Mouse (Mus musculus): ENCODE results near the gene Diaph3. TPM values are rescaled to one million over a fixed set of nuclear protein-coding genes. Genes with fewer than 3 reads are reported as not detected.

Diaph3 gene
- total and polyA plus RNA-seq, 3 experiments, result 16.2 to 36.9 (median 17.5) TPM

DNA sequence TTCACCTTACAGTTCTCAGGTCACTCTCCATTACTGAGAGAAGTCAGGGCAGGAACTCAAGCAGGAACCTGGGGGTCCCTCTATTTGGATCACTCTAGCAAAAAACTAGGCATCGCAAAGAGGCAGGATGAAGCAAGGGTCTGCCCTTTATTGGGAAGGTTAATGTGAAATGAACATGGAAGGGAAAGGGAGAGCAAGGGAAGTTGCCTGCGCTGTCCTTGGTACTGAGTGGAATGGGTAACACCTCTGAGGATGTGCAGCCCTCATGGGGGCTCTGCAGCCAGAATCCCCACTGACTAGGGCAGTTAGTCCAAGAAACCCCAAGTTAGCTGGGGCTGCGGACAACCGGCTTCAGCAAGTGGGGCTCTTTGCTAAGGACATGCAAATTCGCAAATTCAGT is 507.2 kb downstream of the Diaph3 start:
- Histone ChIP-seq H3K4me2 (ENCODE audit: insufficient read depth, low read depth, poor library complexity, severe bottlenecking) (no peak overlapping the region), H3K9me3 (replicated peaks; ENCODE audit: low read length) (no peaks in the 10 kb centered on the region), H3K4me3 (replicated peaks in 1 of 3; ENCODE audit: low read depth in 2 of 3, low read length in 2 of 3, poor library complexity in 1 of 3) (no peak overlapping the region), H3K27ac (ENCODE audit: insufficient read depth, low read depth) (no peak overlapping the region), H3K4me1 (ENCODE audit: control insufficient read depth in 1 of 2, insufficient read depth in 2 of 2) (no peaks in the 10 kb centered on the region), H3K79me2 (replicated peaks; ENCODE audit: control insufficient read depth, extremely low read depth, insufficient read depth, poor library complexity, severe bottlenecking) (no peaks in the 10 kb centered on the region), H3K9ac (ENCODE audit: insufficient read depth, low read depth) (no peak overlapping the region), H3K36me3 (replicated peaks in 1 of 2; ENCODE audit: control insufficient read depth in 1 of 2, insufficient read depth in 1 of 2, low read length in 1 of 2) (no peaks in the 10 kb centered on the region), H3K27me3 (replicated peaks) (no peaks in the 10 kb centered on the region)
- TF ChIP-seq CHD2 (IDR thresholded peaks at IDR 0.05; ENCODE audit: low read length) (no peak), NELFE (IDR thresholded peaks at IDR 0.05; ENCODE audit: low read depth, low read length) (no peak), NRF1 (IDR thresholded peaks at IDR 0.05; ENCODE audit: low read depth, low read length) (no peak), POLR2AphosphoS2 (IDR thresholded peaks at IDR 0.05; ENCODE audit: low read depth, low read length) (no peak), MAX (IDR thresholded peaks at IDR 0.05; ENCODE audit: low read length) (no peak), ETS1 (conservative IDR thresholded peaks at IDR 0.05; ENCODE audit: low read depth, low read length) (no peak), MXI1 (IDR thresholded peaks at IDR 0.05; ENCODE audit: low read depth, low read length) (no peak), KAT2A (IDR thresholded peaks at IDR 0.05; ENCODE audit: insufficient replicate concordance, low read length) (no peak), USF2 (conservative IDR thresholded peaks at IDR 0.05; ENCODE audit: low read depth, low read length) (no peak), BHLHE40 (IDR thresholded peaks at IDR 0.05; ENCODE audit: low read depth, low read length) (no peak), MAFK (IDR thresholded peaks at IDR 0.05; ENCODE audit: insufficient replicate concordance, low read length) (no peak), SIN3A (IDR thresholded peaks at IDR 0.05; ENCODE audit: low read length) (no peak), ZNF384 (IDR thresholded peaks at IDR 0.05; ENCODE audit: low read depth, low read length) (no peak), HCFC1 (IDR thresholded peaks at IDR 0.05; ENCODE audit: low read depth, low read length) (no peak), MAZ (IDR thresholded peaks at IDR 0.05; ENCODE audit: low read depth, low read length) (no peak), TCF12 (IDR thresholded peaks at IDR 0.05; ENCODE audit: low read depth, low read length) (no peak), TBP (conservative IDR thresholded peaks at IDR 0.05; ENCODE audit: low read depth, low read length) (no peak)
- in situ Hi-C loops (cut with MboI; ENCODE audit: low pct_ligation_motif_present, low pct_unique_long_range_greater_than_20kb, low sequenced_read_pairs) (no loop called here), dilution Hi-C loops (cut with MboI; ENCODE audit: extremely low pct_ligation_motif_present, extremely low pct_unique_long_range_greater_than_20kb, low sequenced_read_pairs) (no loop called here)
- no peak for DNase-seq (ENCODE audit: extremely low read depth)

DNA sequence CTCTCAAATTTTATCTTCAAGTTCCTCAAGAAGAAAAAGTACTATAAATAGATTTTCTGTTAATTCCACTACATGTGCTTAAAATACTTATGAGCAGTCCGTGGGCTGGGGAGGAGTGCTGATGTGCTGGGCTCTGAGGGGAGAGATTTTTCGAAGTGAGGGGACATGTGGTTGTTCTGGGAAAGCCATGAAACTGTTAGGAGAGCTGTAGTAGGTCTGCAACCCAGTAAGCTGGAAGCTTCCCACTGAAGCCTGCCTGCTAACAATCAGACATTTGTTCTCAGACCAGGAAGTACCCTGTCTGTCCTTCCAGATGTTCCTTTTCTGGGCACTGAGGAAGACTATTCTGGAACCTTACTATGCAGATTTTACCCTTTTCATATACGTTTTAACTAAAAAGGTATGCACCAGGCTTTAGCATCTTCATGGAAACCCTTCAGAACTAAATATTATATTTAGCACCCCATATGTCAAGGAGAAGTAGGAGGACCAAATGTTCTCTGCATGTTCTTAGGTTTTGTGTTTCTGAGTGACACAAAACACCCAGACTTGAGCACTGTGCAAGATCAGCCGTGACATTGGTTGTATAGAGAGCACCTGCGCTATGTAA is 516.1 kb downstream of the Diaph3 start:
- no peaks in the 10 kb centered on the region for H3K4me1 ChIP-seq (ENCODE audit: control insufficient read depth in 1 of 2, insufficient read depth in 2 of 2)
- no peak overlapping the region for H3K4me2 ChIP-seq (ENCODE audit: insufficient read depth, low read depth, poor library complexity, severe bottlenecking)
- H3K79me2 ChIP-seq (replicated peaks; ENCODE audit: control insufficient read depth, extremely low read depth, insufficient read depth, poor library complexity, severe bottlenecking), result no peaks in the 10 kb centered on the region
- no peaks in the 10 kb centered on the region for H3K36me3 ChIP-seq (replicated peaks in 1 of 2; ENCODE audit: control insufficient read depth in 1 of 2, insufficient read depth in 1 of 2, low read length in 1 of 2)
- H3K27ac ChIP-seq (ENCODE audit: insufficient read depth, low read depth), result no peak overlapping the region
- TF ChIP-seq CTCF (conservative IDR thresholded peaks at IDR 0.05 in 1 of 2, IDR thresholded peaks at IDR 0.05 in 1 of 2; ENCODE audit: low read depth in 2 of 2, low read length in 2 of 2) (no peak), JUND (conservative IDR thresholded peaks at IDR 0.05; ENCODE audit: low read depth, low read length) (no peak), MYC (IDR thresholded peaks at IDR 0.05; ENCODE audit: low read depth, low read length) (no peak), HCFC1 (IDR thresholded peaks at IDR 0.05; ENCODE audit: low read depth, low read length) (no peak), GABPA (IDR thresholded peaks at IDR 0.05; ENCODE audit: insufficient replicate concordance, low read depth, low read length) (no peak), E2F4 (IDR thresholded peaks at IDR 0.05; ENCODE audit: insufficient replicate concordance, low read depth, low read length) (no peak), MXI1 (IDR thresholded peaks at IDR 0.05; ENCODE audit: low read depth, low read length) (no peak), MAX (IDR thresholded peaks at IDR 0.05; ENCODE audit: low read length) (no peak), NELFE (IDR thresholded peaks at IDR 0.05; ENCODE audit: low read depth, low read length) (no peak), IRF4 (IDR thresholded peaks at IDR 0.05; ENCODE audit: low read depth, low read length) (no peak), POLR2AphosphoS2 (IDR thresholded peaks at IDR 0.05; ENCODE audit: low read depth, low read length) (no peak), KAT2A (IDR thresholded peaks at IDR 0.05; ENCODE audit: insufficient replicate concordance, low read length) (no peak), ZKSCAN1 (IDR thresholded peaks at IDR 0.05; ENCODE audit: borderline replicate concordance, low read depth, low read length) (no peak), RCOR1 (conservative IDR thresholded peaks at IDR 0.05; ENCODE audit: low read depth, low read length) (no peak)
- H3K9ac ChIP-seq (ENCODE audit: insufficient read depth, low read depth), result no peak overlapping the region
- no peaks in the 10 kb centered on the region for H3K9me3 ChIP-seq (replicated peaks; ENCODE audit: low read length)
- H3K4me3 ChIP-seq (replicated peaks in 1 of 3; ENCODE audit: low read depth in 2 of 3, low read length in 2 of 3, poor library complexity in 1 of 3), result no peak overlapping the region
- in situ Hi-C loops (cut with MboI; ENCODE audit: low pct_ligation_motif_present, low pct_unique_long_range_greater_than_20kb, low sequenced_read_pairs) (no loop called here), dilution Hi-C loops (cut with MboI; ENCODE audit: extremely low pct_ligation_motif_present, extremely low pct_unique_long_range_greater_than_20kb, low sequenced_read_pairs) (no loop called here)
- DNase-seq (ENCODE audit: extremely low read depth), result no peak
- H3K27me3 ChIP-seq (replicated peaks), result no peaks in the 10 kb centered on the region
